Mouse (Mus musculus) liver, embryonic 12.5 days (tissue): ENCODE measurements at regions not wholly inside any gene's neighbourhood (a gene's known extent, or its start where the extent isn't known, plus 50 kb on each side); places are given as distances from the start of the nearest gene placed in this dataset.
"Not testable (repeated sequence)": the region's sequence is repeated elsewhere in the genome, so short reads cannot be mapped to it uniquely, and the experiment has no call there.

ENCODE experiments used
- ATAC-seq: fragments of 200-750 bp; cut with Nextera tagmentation; 2 replicates; pipeline ENCODE4 v1.8.0; 2017; ENCODE audit warnings: moderate number of reproducible peaks, mild to moderate bottlenecking, moderate library complexity
- H3K27ac ChIP-seq: fragments of 300-500 bp; sonication (generic); 2 replicates; pipeline ENCODE4 v1.5.1; 2016; ENCODE audit warnings: mild to moderate bottlenecking
- H3K27me3 ChIP-seq: fragments of 300-500 bp; sonication (generic); replicated peaks from 2 replicates; pipeline ENCODE4 v1.6.1; 2016; ENCODE audit warnings: mild to moderate bottlenecking, moderate library complexity
- H3K36me3 ChIP-seq: fragments of 300-500 bp; sonication (generic); 2 replicates; pipeline ENCODE4 v1.6.1; 2016; ENCODE audit warnings: mild to moderate bottlenecking, moderate library complexity
- H3K4me1 ChIP-seq: fragments of 300-500 bp; sonication (generic); 2 replicates; pipeline ENCODE4 v1.6.1; 2016
- H3K4me2 ChIP-seq: fragments of 300-500 bp; sonication (generic); 2 replicates; pipeline ENCODE4 v1.6.1; 2016; ENCODE audit warnings: mild to moderate bottlenecking, moderate library complexity
- H3K4me3 ChIP-seq: fragments of 300-500 bp; sonication (generic); 2 replicates; pipeline ENCODE4 v1.5.1; 2016; ENCODE audit warnings: mild to moderate bottlenecking, moderate library complexity
- H3K9ac ChIP-seq: fragments of 300-500 bp; sonication (generic); 2 replicates; pipeline ENCODE4 v1.6.1; 2016; ENCODE audit warnings: mild to moderate bottlenecking, moderate library complexity
- H3K9me3 ChIP-seq: fragments of 300-500 bp; sonication (generic); replicated peaks from 2 replicates; pipeline ENCODE4 v1.6.1; 2016; ENCODE audit warnings: mild to moderate bottlenecking, moderate library complexity
- WGBS: fragments of 180-500 bp; shearing (Covaris S2); methylation state at CpG from one replicate; pipeline ENCODE4 v1.1.7; 2016; ENCODE audit not compliant: insufficient replicate concordance; 5-methylcytosine and 5-hydroxymethylcytosine counted together

DNA sequence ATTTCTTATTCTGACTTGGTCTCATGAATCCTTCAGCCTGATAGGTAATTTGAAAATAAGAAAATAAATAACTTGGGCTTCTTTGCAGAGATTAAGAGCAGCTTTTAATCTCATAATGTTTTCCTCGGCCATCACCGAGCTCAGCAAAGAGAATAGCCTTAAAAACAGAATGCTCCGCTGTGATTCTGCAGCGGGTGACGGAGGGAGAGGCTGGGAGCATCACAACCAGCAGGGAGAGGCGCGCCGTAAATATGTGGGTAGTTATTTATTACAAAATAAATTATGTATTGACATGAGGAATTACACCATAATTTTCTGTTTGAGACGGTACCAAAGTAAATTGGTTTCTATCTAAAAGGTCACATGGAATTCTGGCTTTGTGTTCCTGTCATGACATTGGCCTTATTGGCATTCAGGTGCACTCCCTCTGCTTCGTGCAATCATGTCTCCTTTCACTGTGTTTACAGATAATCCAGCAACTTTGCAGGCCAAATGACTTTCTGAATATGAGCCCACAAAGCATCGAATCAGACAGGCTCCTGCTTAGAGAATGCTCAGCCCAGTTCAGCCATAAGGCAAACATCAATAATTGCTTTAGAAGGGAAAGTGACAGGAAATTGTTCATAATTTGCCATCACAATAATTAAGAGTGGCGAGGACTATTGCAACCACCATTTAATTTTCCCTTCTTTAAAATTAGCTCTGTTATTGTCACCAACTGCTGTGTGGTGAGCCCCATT, 494.4 kb downstream of the Hace1 start:
- no peaks in the 10 kb centered on the region for H3K27me3 ChIP-seq
- WGBS = 68% methylated on average over 12 of the region's 12 CpGs
- no peak overlapping the region for H3K9ac ChIP-seq
- no peaks in the 10 kb centered on the region for H3K9me3 ChIP-seq
- H3K4me1 ChIP-seq = no peaks in the 10 kb centered on the region
- H3K4me2 ChIP-seq = no peak overlapping the region
- no peak overlapping the region for H3K4me3 ChIP-seq
- no peak for ATAC-seq
- no peak overlapping the region for H3K27ac ChIP-seq
- no peaks in the 10 kb centered on the region for H3K36me3 ChIP-seq

DNA sequence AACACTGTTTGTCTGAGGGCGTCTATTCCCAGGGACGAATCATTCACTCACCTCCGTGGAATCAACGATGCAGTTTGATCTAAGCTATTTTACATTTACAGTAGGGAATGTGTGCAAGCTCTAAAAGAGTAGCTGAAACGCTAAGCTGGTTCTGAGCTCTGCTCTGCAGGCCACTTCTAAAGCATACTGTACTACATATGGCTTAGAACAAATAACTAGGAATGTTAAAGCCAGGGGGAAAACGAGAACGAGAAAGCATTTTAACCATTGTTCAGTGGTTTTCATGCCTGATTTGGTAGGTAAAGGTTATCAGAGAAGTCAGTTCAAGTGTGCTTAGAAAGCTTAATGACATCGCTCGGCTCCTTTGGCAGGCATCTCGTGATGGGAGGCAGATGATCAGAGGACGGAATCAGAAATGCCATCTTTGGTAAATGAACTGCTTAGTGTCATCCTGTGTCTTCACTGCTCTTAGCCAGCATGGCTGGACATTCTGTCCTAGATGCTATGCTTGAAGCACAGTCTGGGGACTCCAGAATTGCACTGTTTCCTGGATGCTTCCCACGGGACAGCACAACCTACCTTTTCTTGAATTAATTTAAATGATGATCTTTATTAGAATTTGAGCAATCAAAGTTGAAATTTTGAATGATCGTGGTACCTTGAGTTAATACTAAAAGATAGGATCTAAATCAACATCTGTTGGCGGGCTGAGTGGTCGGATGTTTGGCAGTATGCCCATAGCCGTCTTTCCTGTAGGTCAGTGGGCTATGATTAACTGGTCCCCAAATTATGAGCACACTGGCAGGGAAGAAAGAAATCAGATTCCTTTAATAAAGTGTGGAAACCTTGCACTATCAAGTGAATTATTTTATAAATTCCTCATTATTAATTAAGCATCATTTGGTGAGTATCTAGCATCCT, 495.2 kb downstream of the Hace1 start:
- Histone ChIP-seq H3K4me3 (no peak overlapping the region), H3K9ac (no peak overlapping the region), H3K27me3 (no peaks in the 10 kb centered on the region), H3K4me1 (no peaks in the 10 kb centered on the region), H3K36me3 (no peaks in the 10 kb centered on the region), H3K27ac (no peak overlapping the region), H3K9me3 (no peaks in the 10 kb centered on the region), H3K4me2 (no peak overlapping the region)
- ATAC-seq = no peak
- WGBS = 67% methylated on average over 16 of the region's 16 CpGs

DNA sequence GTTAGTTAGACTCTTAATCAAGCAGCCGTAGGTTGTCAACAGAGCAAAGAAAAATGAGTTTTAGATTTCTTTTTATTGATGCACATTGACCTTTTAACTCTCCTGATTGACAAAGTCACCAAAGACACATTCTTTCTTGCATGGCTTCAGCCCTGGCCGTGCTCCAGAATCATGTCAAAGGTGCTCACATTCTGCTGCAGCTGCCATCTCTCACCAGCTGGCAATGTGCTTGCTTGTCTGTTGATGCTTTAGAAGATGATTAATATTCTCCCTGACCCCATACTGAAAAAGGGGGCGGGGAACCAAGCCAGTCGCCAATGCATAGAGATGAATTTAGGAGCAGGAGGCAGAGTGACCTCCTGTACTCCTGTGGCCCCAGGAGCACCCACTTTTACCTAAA, 510.1 kb downstream of the Hace1 start:
- no peak overlapping the region for H3K9ac ChIP-seq
- 53% methylated on average over 4 of the region's 4 CpGs for WGBS

DNA sequence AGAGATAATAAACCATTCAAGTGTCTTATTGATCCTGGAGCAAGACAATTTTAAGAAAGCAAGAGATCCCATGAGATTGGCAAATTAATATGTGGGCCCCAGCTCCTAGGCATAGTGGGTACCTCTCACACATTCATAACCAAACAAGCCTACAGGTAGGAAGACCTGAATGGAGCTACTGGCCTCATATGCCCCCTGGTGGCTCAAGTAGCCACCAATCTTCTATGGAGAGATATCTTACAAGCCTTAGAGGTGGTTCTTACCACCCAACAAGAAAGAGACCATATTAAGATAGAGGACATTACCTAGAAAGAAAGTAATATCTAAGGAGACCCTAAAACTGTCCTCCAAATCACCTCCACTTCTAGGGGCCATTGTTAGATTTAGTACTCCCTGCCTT, 523.2 kb downstream of the Hace1 start:
- Histone ChIP-seq H3K4me1 (no peaks in the 10 kb centered on the region), H3K4me2 (no peak overlapping the region), H3K36me3 (no peaks in the 10 kb centered on the region), H3K9ac (no peak overlapping the region), H3K9me3 (no peaks in the 10 kb centered on the region; the same call in 1 of the 2 replicates), H3K27ac (no peak overlapping the region), H3K27me3 (no peaks in the 10 kb centered on the region), H3K4me3 (no peak overlapping the region)
- no peak for ATAC-seq

More for the DNA sequence above, 510.1 kb downstream of the Hace1 start:
- Histone ChIP-seq H3K9me3 (no peaks in the 10 kb centered on the region), H3K36me3 (no peaks in the 10 kb centered on the region), H3K4me2 (no peak overlapping the region), H3K4me1 (no peaks in the 10 kb centered on the region), H3K4me3 (no peak overlapping the region), H3K27me3 (no peaks in the 10 kb centered on the region), H3K27ac (no peak overlapping the region)
- ATAC-seq = no peak

DNA sequence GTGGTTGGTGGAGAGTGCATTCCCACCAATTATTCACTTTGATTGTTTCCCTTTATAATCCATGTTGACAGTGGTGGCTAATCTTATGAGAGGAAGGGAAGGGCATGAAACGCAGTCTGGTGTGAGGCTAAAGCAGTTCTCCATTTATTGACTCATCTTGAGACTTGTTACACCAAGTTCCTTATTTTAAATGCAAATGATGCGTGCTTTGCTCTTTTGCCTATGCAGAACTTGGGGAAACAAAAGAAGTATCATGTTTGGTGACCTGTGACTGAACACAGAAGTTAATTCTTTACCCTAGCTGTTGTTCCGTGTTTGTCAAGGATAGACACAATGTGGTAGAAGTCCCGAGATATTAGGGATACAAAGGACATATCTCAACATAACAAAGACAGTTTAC, 531.2 kb downstream of the Hace1 start:
- H3K4me1 ChIP-seq = no peaks in the 10 kb centered on the region

DNA sequence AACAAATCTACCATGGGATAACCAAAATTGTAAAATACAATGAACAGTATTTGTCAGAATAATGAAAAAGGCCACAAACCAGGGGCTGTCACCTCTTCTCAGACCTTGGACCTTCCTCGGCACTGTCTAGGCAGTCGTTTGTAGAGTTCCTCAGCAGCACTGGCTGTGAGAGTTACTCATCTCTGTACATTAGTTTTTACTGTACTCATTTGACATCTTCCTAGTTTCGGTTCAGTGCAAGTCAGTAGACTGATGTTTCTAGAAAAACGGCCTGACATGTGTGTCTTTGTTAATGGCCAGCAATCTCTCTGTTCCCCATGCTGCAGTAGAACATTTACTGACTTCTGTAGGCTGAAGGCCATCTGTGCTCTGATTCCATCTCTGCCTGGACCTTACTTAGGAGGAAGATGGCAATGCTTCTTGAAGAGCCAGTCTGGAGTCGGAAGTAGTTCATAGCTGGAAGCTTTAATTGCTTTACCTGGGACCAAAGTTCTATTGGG, 537.1 kb downstream of the Hace1 start:
- no peak for ATAC-seq
- no peak overlapping the region for H3K27ac ChIP-seq
- H3K9ac ChIP-seq = no peak overlapping the region
- no peaks in the 10 kb centered on the region for H3K9me3 ChIP-seq
- no peaks in the 10 kb centered on the region for H3K27me3 ChIP-seq
- H3K4me1 ChIP-seq = no peaks in the 10 kb centered on the region
- H3K4me3 ChIP-seq = no peak overlapping the region
- H3K36me3 ChIP-seq = no peaks in the 10 kb centered on the region
- WGBS = 66% methylated on average over 5 of the region's 5 CpGs
- H3K4me2 ChIP-seq = no peak overlapping the region

More for the DNA sequence above, 531.2 kb downstream of the Hace1 start:
- Histone ChIP-seq H3K36me3 (no peaks in the 10 kb centered on the region), H3K9me3 (no peaks in the 10 kb centered on the region), H3K27ac (no peak overlapping the region), H3K27me3 (no peaks in the 10 kb centered on the region), H3K4me2 (no peak overlapping the region), H3K4me3 (no peak overlapping the region), H3K9ac (no peak overlapping the region)
- no peak for ATAC-seq
- WGBS = 55% methylated on average over 4 of the region's 4 CpGs

DNA sequence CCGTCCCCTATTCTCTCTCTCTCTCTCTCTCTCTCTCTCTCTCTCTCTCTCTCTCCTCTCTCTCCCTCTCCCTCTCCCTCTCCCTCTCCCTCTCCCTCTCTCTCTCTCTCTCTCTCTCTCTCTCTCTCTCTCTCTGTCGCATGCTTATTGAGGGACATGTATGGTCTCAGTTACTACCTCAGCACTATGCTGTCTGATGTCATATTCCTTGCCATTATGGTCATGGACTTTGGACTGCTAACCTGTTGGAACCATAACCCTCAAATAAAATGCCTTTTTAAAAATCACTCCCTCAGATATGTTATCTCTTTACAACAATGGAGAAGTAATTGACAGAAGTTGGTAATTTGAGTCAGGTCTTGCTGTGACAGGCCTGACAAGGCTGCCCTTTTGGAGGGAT, 544.8 kb downstream of the Hace1 start:
- not testable (repeated sequence) for H3K4me2 ChIP-seq, H3K27me3 ChIP-seq, H3K4me3 ChIP-seq, H3K9me3 ChIP-seq, H3K4me1 ChIP-seq, H3K9ac ChIP-seq, H3K36me3 ChIP-seq, H3K27ac ChIP-seq, ATAC-seq
- 66% methylated on average over 2 of the region's 2 CpGs for WGBS

DNA sequence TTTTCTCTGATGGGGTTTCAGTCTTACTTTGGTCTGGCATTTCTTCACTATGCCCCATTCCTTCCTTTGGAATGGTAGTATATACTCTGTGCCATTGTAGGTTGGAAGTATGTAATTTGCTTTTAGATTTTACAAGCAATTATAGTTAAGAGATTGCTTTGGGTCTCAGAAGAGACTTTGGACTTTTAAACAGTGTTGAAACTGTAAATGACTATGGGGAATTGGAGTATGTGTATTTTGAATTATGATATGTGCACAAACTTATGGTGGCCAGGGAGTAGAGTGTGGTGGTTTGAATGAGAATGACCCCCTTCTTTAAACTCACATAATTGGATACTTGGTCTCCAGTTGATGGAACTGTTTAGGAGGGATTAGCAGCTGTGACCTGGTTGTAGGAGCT, 546.2 kb downstream of the Hace1 start:
- H3K27ac ChIP-seq = no peak overlapping the region
- H3K4me2 ChIP-seq = no peak overlapping the region
- no peak overlapping the region for H3K4me3 ChIP-seq
- no peak for ATAC-seq
- H3K9ac ChIP-seq = no peak overlapping the region
- H3K36me3 ChIP-seq = no peaks in the 10 kb centered on the region
- H3K9me3 ChIP-seq = no peaks in the 10 kb centered on the region
- no peaks in the 10 kb centered on the region for H3K27me3 ChIP-seq
- no peaks in the 10 kb centered on the region for H3K4me1 ChIP-seq

DNA sequence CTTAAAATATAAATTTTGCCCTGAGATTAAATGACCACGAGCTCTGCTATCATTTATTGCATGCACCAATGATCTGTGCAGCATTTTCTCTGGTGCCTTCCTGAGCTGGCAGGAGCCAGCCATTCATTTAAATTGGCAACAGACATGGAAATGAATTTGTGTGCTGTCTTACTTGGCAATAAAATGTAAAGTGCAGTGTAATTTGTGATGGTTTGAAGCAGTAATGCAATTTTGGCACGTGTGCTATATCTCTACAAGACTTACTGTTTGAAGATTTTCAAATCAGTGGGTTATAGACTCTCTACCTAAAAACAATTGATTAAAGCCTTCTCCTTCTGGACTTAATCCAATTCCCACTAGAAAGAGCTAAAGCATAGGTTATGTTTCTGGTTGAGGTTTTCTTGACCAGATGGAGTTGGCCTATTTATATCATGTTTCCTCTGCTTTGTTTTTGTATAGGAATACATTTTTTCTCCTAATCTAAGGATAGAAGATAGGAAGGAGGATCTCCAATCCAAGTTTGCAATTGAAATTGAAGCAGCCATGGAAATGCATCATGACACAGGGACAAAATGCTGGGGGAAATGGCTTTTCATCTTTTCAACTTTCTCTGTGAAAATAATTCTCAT, 557.6 kb downstream of the Hace1 start:
- Histone ChIP-seq H3K4me2 (no peak overlapping the region), H3K36me3 (no peaks in the 10 kb centered on the region), H3K9ac (no peak overlapping the region), H3K9me3 (no peaks in the 10 kb centered on the region), H3K4me3 (no peak overlapping the region), H3K27me3 (no peaks in the 10 kb centered on the region), H3K27ac (no peak overlapping the region), H3K4me1 (no peaks in the 10 kb centered on the region)
- 60% methylated on average over 2 of the region's 2 CpGs for WGBS
- no peak for ATAC-seq

DNA sequence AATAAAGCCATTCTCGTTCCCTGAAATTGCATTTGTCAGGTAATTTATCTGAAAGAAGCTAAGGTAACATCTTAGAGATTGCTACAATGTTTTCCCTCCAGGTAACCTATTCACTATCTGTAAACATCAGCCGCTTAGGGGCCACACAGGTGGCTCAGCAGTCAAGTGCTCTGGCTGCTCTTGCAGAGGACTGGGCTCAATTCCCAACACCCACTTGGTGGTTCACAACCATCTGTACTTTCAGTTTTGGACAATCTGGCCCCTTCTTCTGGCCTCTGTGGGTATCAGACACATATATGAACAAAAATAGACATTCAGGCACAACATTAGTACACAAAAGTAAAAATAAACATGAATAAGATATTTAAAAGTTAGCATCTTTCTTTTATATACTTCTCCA, 596.4 kb downstream of the Hace1 start:
- H3K9ac ChIP-seq = no peak overlapping the region
- no peak overlapping the region for H3K4me2 ChIP-seq
- H3K4me3 ChIP-seq = no peak overlapping the region
- no peaks in the 10 kb centered on the region for H3K27me3 ChIP-seq
- 56% methylated on average over 2 of the region's 2 CpGs for WGBS
- H3K27ac ChIP-seq = no peak overlapping the region
- no peak for ATAC-seq
- no peaks in the 10 kb centered on the region for H3K4me1 ChIP-seq
- H3K36me3 ChIP-seq = no peaks in the 10 kb centered on the region
- H3K9me3 ChIP-seq = no peaks in the 10 kb centered on the region

DNA sequence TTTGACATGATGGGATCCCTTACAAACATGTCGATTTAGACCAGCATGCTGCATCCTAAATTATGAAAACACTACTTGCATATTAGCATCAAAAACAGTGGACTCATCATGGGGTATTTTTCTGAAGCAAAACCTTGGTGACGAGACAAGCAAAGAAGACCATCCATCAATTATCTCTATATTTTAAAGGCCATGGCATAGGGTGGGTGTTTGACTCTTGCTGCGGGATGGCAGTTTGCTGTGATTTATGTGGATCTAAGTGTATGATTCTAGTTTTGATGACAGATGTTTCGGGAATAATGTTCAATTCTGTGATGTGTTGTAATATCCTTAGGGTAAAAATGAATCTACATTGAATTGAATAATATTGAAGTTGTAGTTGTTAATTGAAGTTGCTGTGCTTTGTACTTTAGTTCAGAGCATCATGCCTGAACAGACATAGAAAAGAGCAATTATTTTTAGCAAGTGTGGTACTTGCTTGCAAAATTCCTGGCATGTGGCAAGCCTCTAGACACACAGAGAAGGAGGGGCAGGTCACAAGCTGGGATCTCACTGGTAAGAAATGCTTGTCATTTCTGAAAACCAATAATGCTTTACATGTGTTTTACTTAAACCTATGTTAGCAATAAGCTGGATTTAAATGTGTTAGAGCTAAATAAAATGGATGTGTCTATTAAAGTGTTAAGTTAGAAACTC, 608.3 kb downstream of the Hace1 start:
- no peak overlapping the region for H3K4me2 ChIP-seq
- no peaks in the 10 kb centered on the region for H3K9me3 ChIP-seq
- H3K4me1 ChIP-seq = no peaks in the 10 kb centered on the region
- no peak for ATAC-seq
- H3K4me3 ChIP-seq = no peak overlapping the region
- no peak overlapping the region for H3K9ac ChIP-seq
- 62% methylated on average over 4 of the region's 4 CpGs for WGBS
- no peak overlapping the region for H3K27ac ChIP-seq
- H3K27me3 ChIP-seq = no peaks in the 10 kb centered on the region
- H3K36me3 ChIP-seq = no peaks in the 10 kb centered on the region

DNA sequence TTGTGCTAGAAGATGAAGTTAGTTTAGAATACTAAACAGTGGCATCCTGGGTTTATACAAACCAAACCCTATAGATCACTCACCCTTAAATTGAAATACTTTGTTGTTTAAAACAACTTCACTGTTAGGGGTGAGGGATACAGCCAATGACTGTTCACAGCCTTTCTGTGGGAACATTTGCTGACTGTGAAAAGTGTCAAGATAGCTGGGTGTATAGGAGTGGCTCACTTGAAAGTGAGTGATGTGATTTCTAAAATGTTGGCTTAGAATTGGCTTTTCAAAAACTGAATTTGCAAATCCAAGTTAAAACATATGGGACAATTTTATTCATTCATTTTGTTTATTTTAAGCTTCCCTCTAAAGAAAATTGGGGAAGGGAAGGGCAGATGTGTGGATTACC, 616.5 kb downstream of the Hace1 start:
- Histone ChIP-seq H3K27ac (no peak overlapping the region), H3K4me2 (no peak overlapping the region), H3K4me1 (no peaks in the 10 kb centered on the region), H3K4me3 (no peak overlapping the region), H3K9ac (no peak overlapping the region), H3K36me3 (no peaks in the 10 kb centered on the region), H3K9me3 (no peaks in the 10 kb centered on the region), H3K27me3 (no peaks in the 10 kb centered on the region)
- no peak for ATAC-seq
